Mouse (Mus musculus) small intestine, adult 2 months (tissue): ENCODE measurements around the gene Rab34.

Experiments
- CTCF ChIP-seq: fragments of 200-500 bp; IDR thresholded peaks from 2 replicates; pipeline ENCODE4 v1.5.1; 2012; ENCODE audit warnings: low read depth, mild to moderate bottlenecking, control low read depth, inconsistent platforms, low read length, moderate library complexity, mixed read lengths; ENCODE audit not compliant: insufficient replicate concordance, insufficient read length; ENCODE audit errors: extremely low read depth
- POLR2A ChIP-seq: fragments of 200-500 bp; IDR thresholded peaks from 2 replicates; pipeline ENCODE4 v1.6.1; 2012; ENCODE audit warnings: low read depth, mild to moderate bottlenecking, control low read depth, inconsistent platforms, low read length, moderate library complexity

DNA sequence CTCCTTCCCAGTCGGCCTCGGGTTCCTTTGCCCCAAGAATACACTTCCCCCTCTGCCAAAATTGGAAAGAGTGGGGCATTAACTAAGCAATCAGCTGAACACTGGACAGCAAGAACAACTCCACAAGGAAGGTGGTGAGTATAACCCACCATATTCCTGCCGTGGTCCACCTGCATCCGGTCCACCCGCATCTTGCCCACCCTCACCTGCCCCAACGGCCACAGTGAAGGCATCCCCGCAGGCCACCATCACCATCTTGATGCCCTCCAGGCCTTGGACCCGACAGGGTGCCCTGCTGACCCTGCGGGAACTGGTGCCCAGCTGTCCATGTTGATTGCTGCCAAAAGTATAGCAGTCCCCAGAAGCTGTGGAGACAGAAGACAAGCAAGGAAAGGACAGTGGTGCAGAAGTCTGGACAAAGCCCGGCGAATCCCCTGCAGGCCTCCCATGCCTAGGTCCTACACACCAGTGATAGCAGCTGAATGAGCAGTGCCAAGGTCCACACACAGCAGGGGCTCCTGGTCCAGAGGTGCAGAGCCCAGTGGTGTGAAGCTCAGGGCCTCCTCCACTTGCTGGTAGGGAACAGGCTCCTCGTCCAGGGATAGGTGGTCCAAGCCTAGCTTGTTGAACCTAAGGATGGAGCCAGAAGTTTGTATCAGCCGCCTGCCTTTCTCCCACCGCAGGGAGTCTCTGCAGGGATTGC, 20.8 kb upstream of the Rab34 start:
- TF ChIP-seq POLR2A (no peak), CTCF (no peak)
